Mouse (Mus musculus) lung, postnatal 0 days (tissue): ENCODE measurements around the gene Rsl1.

Experiments used
- CTCF ChIP-seq: IDR thresholded peaks from 2 replicates; pipeline ENCODE4 v1.5.1; 2016; ENCODE audit warnings: antibody characterized with exemption, mild to moderate bottlenecking
- EP300 ChIP-seq: IDR thresholded peaks from 2 replicates; pipeline ENCODE4 v1.6.1; 2016; ENCODE audit warnings: antibody characterized with exemption, mild to moderate bottlenecking, control low read depth

DNA sequence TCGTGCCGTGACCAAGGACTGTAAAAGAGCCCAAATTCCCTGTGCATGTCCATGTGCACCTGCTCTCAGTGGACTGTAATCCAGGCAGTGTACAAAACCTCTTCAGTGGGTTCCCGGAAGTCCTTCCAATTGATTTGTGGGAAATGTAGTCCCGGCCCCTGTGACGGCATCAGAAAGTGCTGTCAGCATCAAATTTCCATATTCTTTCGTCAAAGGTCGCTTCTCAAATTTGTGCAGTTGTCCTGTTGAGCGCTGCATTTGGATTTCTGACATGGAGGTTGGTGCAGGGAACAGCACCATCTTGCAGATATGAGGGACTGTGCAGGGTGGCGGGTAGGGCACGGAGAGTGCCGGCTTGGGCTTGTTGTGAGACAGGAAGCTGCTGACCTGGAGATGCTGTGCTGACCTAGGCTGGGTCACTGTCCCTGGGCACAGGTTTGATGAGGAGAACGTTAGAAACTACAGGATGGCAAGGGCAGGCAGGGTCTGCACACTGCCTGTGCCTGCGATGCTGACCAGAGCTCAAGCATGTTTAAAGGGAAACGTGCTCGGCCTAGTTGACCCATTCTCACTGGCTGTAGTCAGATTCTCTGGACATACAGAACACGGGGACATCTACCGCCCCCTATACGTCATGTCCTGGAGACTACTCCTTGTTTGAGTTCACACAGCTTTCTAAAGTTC is 44.8 kb upstream of the Rsl1 start:
- TF ChIP-seq CTCF (peak; percentile 43), EP300 (peak; percentile 22; the same call in 1 of the 2 replicates)
